Mouse (Mus musculus) heart, postnatal 0 days (tissue): ENCODE measurements around the gene Enkd1. TPM values are rescaled to one million over a fixed set of nuclear protein-coding genes. Genes with fewer than 3 reads are reported as not detected.
A peak's percentile ranks its signal among the peaks of the same experiment; 100 is the strongest.

Source experiments
- ATAC-seq: fragments of 200-750 bp; cut with Nextera tagmentation; 2 replicates; pipeline ENCODE4 v1.8.0; 2017; ENCODE audit warnings: low read depth, moderate number of reproducible peaks, moderate library complexity; ENCODE audit not compliant: insufficient read depth
- DNase-seq: peaks from one replicate; pipeline ENCODE4 v3.0.0-alpha.2; 2016; ENCODE audit warnings: low spot score
- H3K27ac ChIP-seq: fragments of 300-500 bp; sonication (generic); 2 replicates; pipeline ENCODE4 v1.5.1; 2014; ENCODE audit warnings: low read depth, mild to moderate bottlenecking
- H3K27me3 ChIP-seq: fragments of 300-500 bp; sonication (generic); 2 replicates; pipeline ENCODE4 v1.6.1; 2014; ENCODE audit warnings: low read length, mixed read lengths; ENCODE audit not compliant: control insufficient read depth, insufficient read depth
- H3K36me3 ChIP-seq: fragments of 300-500 bp; sonication (generic); replicated peaks from 2 replicates; pipeline ENCODE4 v1.6.1; 2014; ENCODE audit warnings: low read length, mixed read lengths; ENCODE audit not compliant: control insufficient read depth, insufficient read depth
- H3K4me1 ChIP-seq: fragments of 300-500 bp; sonication (generic); 2 replicates; pipeline ENCODE4 v1.6.1; 2014; ENCODE audit warnings: antibody characterized with exemption; ENCODE audit not compliant: control insufficient read depth, insufficient read depth
- H3K4me2 ChIP-seq: fragments of 300-500 bp; sonication (generic); 2 replicates; pipeline ENCODE4 v1.6.1; 2014; ENCODE audit warnings: low read depth, mild to moderate bottlenecking, low read length, moderate library complexity
- H3K4me3 ChIP-seq: fragments of 300-500 bp; sonication (generic); 2 replicates; pipeline ENCODE4 v1.5.1; 2014; ENCODE audit warnings: low read depth, low read length
- H3K9ac ChIP-seq: fragments of 300-500 bp; sonication (generic); replicated peaks from 2 replicates; pipeline ENCODE4 v1.6.1; 2014; ENCODE audit warnings: low read depth, low read length, mixed read lengths
- H3K9me3 ChIP-seq: fragments of 300-500 bp; sonication (generic); replicated peaks from 2 replicates; pipeline ENCODE4 v1.6.1; 2016; ENCODE audit warnings: low read length; ENCODE audit not compliant: control insufficient read depth
- CTCF ChIP-seq: IDR thresholded peaks from 2 replicates; pipeline ENCODE4 v1.5.1; 2016; ENCODE audit warnings: antibody characterized with exemption, control low read depth, low read depth
- EP300 ChIP-seq: IDR thresholded peaks from 2 replicates; pipeline ENCODE4 v1.6.1; 2016; ENCODE audit warnings: antibody characterized with exemption, low read depth
- WGBS: fragments of 180-500 bp; shearing (Covaris S2); extraction: QIAGEN DNeasy Blood & Tissue Kit; methylation state at CpG from one replicate; pipeline ENCODE4 v1.1.7; 2014; 5-methylcytosine and 5-hydroxymethylcytosine counted together
- polyA plus RNA-seq: library from polyadenylated mRNA; unstranded; fragments of >200 nt; fragmentation: Nextera tagmentation; extraction: Ambion mirVana; gene quantifications from 2 replicates; pipeline ENCODE4 v1.2.1, GENCODE M21; 2015
- total RNA-seq: library from RNA; depleted of rRNA; stranded (reverse); fragments of >200 nt; gene quantifications from 2 replicates; pipeline ENCODE4 v1.2.3, GENCODE M21; 2014; ENCODE audit warnings: low replicate concordance

The Enkd1 gene
- total and polyA plus RNA-seq, 2 experiments from 2014 or later, result 4.0 to 11.1 TPM

DNA sequence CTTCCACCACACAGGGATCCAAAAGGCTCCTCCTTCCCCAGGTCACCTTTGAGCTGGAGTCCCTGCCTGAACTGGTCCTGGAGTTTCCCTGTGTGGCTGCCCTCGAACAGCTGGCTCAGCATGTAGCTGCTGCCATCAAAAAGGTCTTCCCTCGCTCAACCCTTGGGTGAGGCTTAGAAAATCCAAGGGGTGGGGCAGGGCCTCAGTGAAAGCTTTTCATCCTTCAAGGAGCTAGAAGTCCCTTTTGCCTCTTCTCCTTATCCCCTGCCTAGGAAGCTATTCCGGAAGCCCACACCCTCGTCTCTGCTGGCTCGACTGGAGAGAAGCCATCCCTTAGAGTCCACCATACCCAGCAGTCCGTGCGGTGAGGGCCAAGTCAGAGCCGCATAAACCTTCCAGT is 20.5 kb downstream of the Enkd1 start:
- WGBS, result 64% methylated on average over 8 of the region's 8 CpGs
- Histone ChIP-seq H3K36me3 (peaks cover 19% of the 10 kb centered on the region), H3K27ac (no peak overlapping the region), H3K9ac (no peak overlapping the region), H3K27me3 (0 out of 2 replicates have a peak, but pooled peaks cover 5% of the 10 kb centered on the region), H3K4me3 (no peak overlapping the region), H3K9me3 (no peaks in the 10 kb centered on the region), H3K4me2 (no peak overlapping the region), H3K4me1 (no peaks in the 10 kb centered on the region)
- TF ChIP-seq CTCF (no peak), EP300 (no peak)
- no peak for DNase-seq
- ATAC-seq, result no peak

DNA sequence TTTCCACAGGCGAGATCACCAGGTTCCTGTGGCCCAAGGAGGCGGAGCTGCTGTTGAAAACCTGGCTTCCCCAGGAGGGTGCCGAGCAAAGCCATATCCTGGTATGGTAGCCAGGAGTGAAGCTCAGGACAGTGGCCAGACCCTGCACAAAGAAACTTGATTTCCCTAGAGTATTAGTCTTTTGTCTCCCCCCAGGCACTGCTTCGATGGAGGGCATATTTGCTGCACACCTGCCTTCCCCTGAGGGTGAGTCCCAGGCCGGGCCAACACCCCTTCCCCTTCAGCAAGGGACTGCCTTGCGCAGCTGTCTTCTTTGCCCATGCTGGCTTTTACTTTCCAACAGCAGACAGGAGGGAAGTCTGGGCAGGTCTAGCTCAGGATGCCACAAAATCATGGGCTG is 21.5 kb downstream of the Enkd1 start:
- Histone ChIP-seq H3K9me3 (no peaks in the 10 kb centered on the region), H3K27me3 (0 out of 2 replicates have a peak, but pooled peaks cover 5% of the 10 kb centered on the region), H3K4me2 (peak overlapping the region; percentile 43; the same call in 1 of the 2 replicates), H3K9ac (no peak overlapping the region; the same call in 1 of the 2 replicates), H3K4me1 (no peaks in the 10 kb centered on the region), H3K27ac (peak overlapping the region; percentile 14; the same call in 1 of the 2 replicates), H3K4me3 (peak overlapping the region; percentile 22; the same call in 1 of the 2 replicates), H3K36me3 (peaks cover 28% of the 10 kb centered on the region)
- DNase-seq, result no peak
- 69% methylated on average over 6 of the region's 6 CpGs for WGBS
- no peak for ATAC-seq
- TF ChIP-seq CTCF (no peak), EP300 (no peak)

DNA sequence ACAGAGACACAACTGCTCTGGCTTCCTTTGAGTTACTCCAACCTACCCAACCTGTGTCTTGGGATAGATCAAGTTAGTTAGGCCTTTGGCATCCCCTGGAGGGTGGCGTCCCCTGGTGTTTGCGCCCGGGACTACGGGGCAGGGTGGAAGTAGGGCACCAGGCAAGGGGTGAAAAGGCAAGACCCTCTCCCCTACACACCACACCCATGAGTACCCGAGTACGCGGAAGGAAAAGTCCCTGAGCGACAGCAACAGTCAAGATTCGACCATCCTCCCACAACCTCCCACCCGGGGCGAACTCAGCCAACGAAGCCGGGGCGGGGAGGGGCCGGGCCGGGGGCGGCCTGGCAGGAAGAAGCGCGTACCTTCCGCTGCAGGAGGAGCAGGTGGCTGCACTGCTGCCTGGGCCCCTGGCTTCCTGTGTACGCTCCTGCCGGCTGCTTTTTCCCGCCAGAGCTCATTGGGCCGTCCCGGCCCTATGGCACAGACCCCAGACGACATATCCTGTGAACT is 22.2 kb downstream of the Enkd1 start, which contains the start of gene Carmil2:
Carmil2 (plus strand) TSS at position 479 of the 513 bp plus-strand sequence.
- Histone ChIP-seq H3K4me1 (no peaks in the 10 kb centered on the region), H3K9me3 (no peaks in the 10 kb centered on the region), H3K27ac (peak within 1 kb of the TSS; percentile 22; the same call in 1 of the 2 replicates), H3K4me2 (peak within 1 kb of the TSS; percentile 43), H3K9ac (no peak within 1 kb of the TSS; the same call in 1 of the 2 replicates), H3K27me3 (0 out of 2 replicates have a peak, but pooled peaks cover 5% of the 10 kb centered on the region), H3K4me3 (peak within 1 kb of the TSS; percentile 22), H3K36me3 (peaks cover 35% of the 10 kb centered on the region)
- peak; percentile 71 for ATAC-seq
- WGBS, result 10% methylated on average over 26 of the region's 26 CpGs
- no peak for DNase-seq
- TF ChIP-seq CTCF (peak; percentile 65), EP300 (no peak)

DNA sequence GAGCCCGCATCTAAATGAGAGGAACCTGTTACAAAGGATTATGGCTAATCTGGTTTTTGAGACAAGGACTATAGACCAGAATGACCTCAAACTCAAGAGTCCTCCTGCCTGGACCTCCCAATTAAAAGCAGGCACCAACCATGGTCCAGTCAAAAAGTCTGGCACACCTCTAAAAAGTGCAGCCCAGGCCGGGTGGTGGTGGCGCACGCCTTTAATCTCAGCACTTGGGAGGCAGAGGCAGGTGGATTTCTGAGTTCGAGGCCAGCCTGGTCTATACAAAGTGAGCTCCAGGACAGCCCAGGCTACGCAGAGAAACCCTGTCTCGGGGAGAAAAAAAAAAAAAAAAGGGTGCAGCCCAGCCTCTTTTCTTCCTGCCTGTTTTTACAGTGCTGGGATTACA is 22.7 kb downstream of the Enkd1 start:
- H3K9ac ChIP-seq, result no peak overlapping the region

DNA sequence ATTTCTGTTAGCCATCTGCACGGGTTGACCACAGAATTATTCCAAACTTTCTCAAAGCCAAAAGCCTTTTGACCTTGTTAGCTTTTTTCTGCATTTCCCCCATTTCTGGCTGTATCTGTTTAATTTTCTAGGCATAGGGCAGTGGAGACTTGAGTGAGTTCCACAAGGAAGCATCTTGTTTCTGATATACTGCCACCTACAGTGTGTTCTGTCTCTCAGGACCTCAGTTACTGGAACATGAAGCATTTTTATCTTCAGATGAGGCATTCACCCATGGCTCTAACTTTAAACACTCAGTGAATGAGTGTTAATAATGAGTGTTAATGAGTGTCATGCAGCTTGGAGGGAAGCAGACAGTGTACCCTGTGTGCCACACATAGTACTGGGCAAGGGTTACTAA is 30.1 kb downstream of the Enkd1 start:
- 75% methylated on average over 1 of the region's 1 CpGs for WGBS
- H3K4me1 ChIP-seq, result no peaks in the 10 kb centered on the region

More for the DNA sequence above, 22.7 kb downstream of the Enkd1 start:
- WGBS, result 74% methylated on average over 7 of the region's 7 CpGs
- H3K27me3 ChIP-seq, result 0 out of 2 replicates have a peak, but pooled peaks cover 5% of the 10 kb centered on the region
- peak overlapping the region; percentile 43 for H3K4me2 ChIP-seq
- no peak overlapping the region for H3K4me3 ChIP-seq
- no peaks in the 10 kb centered on the region for H3K9me3 ChIP-seq
- DNase-seq, result no peak
- TF ChIP-seq CTCF (no peak), EP300 (no peak)
- peaks cover 40% of the 10 kb centered on the region for H3K36me3 ChIP-seq
- peak overlapping the region; percentile 22; the same call in 1 of the 2 replicates for H3K27ac ChIP-seq
- no peak for ATAC-seq
- H3K4me1 ChIP-seq, result no peaks in the 10 kb centered on the region

DNA sequence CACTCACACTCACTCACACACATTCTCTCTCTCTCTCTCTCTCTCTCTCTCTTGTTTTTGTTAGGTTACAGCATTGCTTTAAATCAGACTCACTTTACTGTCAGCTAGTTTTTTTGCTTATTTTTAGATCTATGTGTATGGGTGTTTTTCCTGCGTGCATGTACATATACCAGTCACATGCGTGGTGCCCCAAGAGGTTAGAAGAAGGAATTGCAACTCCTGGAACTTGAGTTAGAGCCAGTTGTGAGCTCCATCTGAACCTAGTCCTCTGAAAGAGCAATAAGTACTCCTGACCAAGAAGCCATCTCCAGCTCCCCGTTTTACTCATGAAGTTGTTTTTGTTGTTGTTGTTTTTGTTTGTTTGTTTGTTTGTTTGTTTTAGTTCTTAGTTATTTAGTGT is 46.8 kb downstream of the Enkd1 start:
- H3K27ac ChIP-seq, result no peak overlapping the region
- no peaks in the 10 kb centered on the region for H3K4me1 ChIP-seq
- no peaks in the 10 kb centered on the region for H3K9me3 ChIP-seq
- no peak overlapping the region for H3K9ac ChIP-seq
- H3K36me3 ChIP-seq, result peaks cover 27% of the 10 kb centered on the region
- TF ChIP-seq EP300 (no peak), CTCF (peak; percentile 53)
- ATAC-seq (no peak), DNase-seq (peak; percentile 69)
- no peaks in the 10 kb centered on the region for H3K27me3 ChIP-seq
- H3K4me2 ChIP-seq, result no peak overlapping the region
- 61% methylated on average over 3 of the region's 3 CpGs for WGBS
- no peak overlapping the region for H3K4me3 ChIP-seq

More for the DNA sequence above, 30.1 kb downstream of the Enkd1 start:
- no peaks in the 10 kb centered on the region for H3K9me3 ChIP-seq
- H3K27me3 ChIP-seq, result no peaks in the 10 kb centered on the region
- H3K27ac ChIP-seq, result no peak overlapping the region
- no peak for TF ChIP-seq CTCF
- TF ChIP-seq EP300, result no peak
- no peak overlapping the region for H3K4me2 ChIP-seq
- H3K4me3 ChIP-seq, result no peak overlapping the region
- H3K36me3 ChIP-seq, result peaks cover 93% of the 10 kb centered on the region
- H3K9ac ChIP-seq, result no peak overlapping the region
- DNase-seq, result no peak
- no peak for ATAC-seq
